Mouse (Mus musculus) embryonic facial prominence, embryonic 11.5 days (tissue): ENCODE data around the gene Ascc1. TPM values are rescaled to one million over a fixed set of nuclear protein-coding genes. Genes with fewer than 3 reads are reported as not detected.

Experiments
- ATAC-seq: fragments of 200-750 bp; cut with Nextera tagmentation; replicated peaks from 2 replicates; pipeline ENCODE4 v1.8.0; 2017; ENCODE audit warnings: low read depth; ENCODE audit not compliant: insufficient number of reproducible peaks, low FRiP score, low TSS enrichment
- DNase-seq: peaks from one replicate; pipeline ENCODE4 v3.0.0-alpha.2; 2015; ENCODE audit warnings: low spot score
- H3K27ac ChIP-seq: fragments of 300-500 bp; sonication (generic); replicated peaks from 2 replicates; pipeline ENCODE4 v1.5.1; 2014; ENCODE audit warnings: mild to moderate bottlenecking, low read depth, low read length, control low read depth
- H3K27me3 ChIP-seq: fragments of 300-500 bp; sonication (generic); 2 replicates; pipeline ENCODE4 v1.6.1; 2014; ENCODE audit warnings: mild to moderate bottlenecking, low read length, moderate library complexity, mixed read lengths; ENCODE audit not compliant: control insufficient read depth, insufficient read depth
- H3K36me3 ChIP-seq: fragments of 300-500 bp; sonication (generic); replicated peaks from 2 replicates; pipeline ENCODE4 v1.6.1; 2014; ENCODE audit warnings: low read depth, mild to moderate bottlenecking, low read length, moderate library complexity, mixed read lengths; ENCODE audit not compliant: control insufficient read depth, insufficient read depth
- H3K4me1 ChIP-seq: fragments of 300-500 bp; sonication (generic); 2 replicates; pipeline ENCODE4 v1.6.1; 2014; ENCODE audit warnings: low read length, mixed read lengths; ENCODE audit not compliant: control insufficient read depth, insufficient read depth
- H3K4me2 ChIP-seq: fragments of 300-500 bp; sonication (generic); 2 replicates; pipeline ENCODE4 v1.6.1; 2014; ENCODE audit warnings: low read depth, mild to moderate bottlenecking, control low read depth, low read length, moderate library complexity
- H3K4me3 ChIP-seq: fragments of 300-500 bp; sonication (generic); 2 replicates; pipeline ENCODE4 v1.5.1; 2014; ENCODE audit warnings: low read depth, low read length, control low read depth
- H3K9ac ChIP-seq: fragments of 300-500 bp; sonication (generic); replicated peaks from 2 replicates; pipeline ENCODE4 v1.6.1; 2014; ENCODE audit warnings: mild to moderate bottlenecking, control low read depth, low read length
- H3K9me3 ChIP-seq: fragments of 300-500 bp; sonication (generic); replicated peaks from 2 replicates; pipeline ENCODE4 v1.6.1; 2016; ENCODE audit warnings: mild to moderate bottlenecking, low read length, inconsistent platforms, mixed read lengths; ENCODE audit not compliant: control insufficient read depth
- WGBS: fragments of 180-500 bp; shearing (Covaris S2); extraction: QIAGEN DNeasy Blood & Tissue Kit; methylation state at CpG from one replicate; pipeline ENCODE4 v1.1.7; 2014; 5-methylcytosine and 5-hydroxymethylcytosine counted together
- polyA plus RNA-seq: library from polyadenylated mRNA; unstranded; fragments of >200 nt; fragmentation: Nextera tagmentation; extraction: Ambion mirVana; gene quantifications from 2 replicates; pipeline ENCODE4 v1.2.1, GENCODE M21; 2014

Ascc1 gene
- polyA plus RNA-seq = 43.9 and 48.7 TPM in 2 replicates

GRCm38 (mm10) chr10:60002673-60003212 lies at the start of gene Ascc1, which contains the start of gene Anapc16:
Ascc1 (plus strand) TSS chr10:60002805.
Anapc16 (minus strand) TSS chr10:60003135.
- Histone ChIP-seq H3K4me3 (peak within 1 kb of the TSS; percentile 54), H3K4me1 (no peaks in the 10 kb centered on the region), H3K9me3 (no peaks in the 10 kb centered on the region), H3K27ac (peak within 1 kb of the TSS; percentile 97), H3K27me3 (no peaks in the 10 kb centered on the region), H3K36me3 (no peaks in the 10 kb centered on the region), H3K4me2 (peak within 1 kb of the TSS; percentile 72), H3K9ac (peak within 1 kb of the TSS; percentile 79)
- ATAC-seq (peak; percentile 92), DNase-seq (peak; percentile 98)
- WGBS = under 1% methylated on average over 51 of the region's 51 CpGs

GRCm38 (mm10) chr10:59953564-59954039 lies 49.0 kb upstream of the Ascc1 start:
- ATAC-seq = no peak
- H3K36me3 ChIP-seq = no peaks in the 10 kb centered on the region
- peaks cover 9% of the 10 kb centered on the region for H3K4me1 ChIP-seq
- no peaks in the 10 kb centered on the region for H3K27me3 ChIP-seq
- H3K4me2 ChIP-seq = no peak overlapping the region
- 34% methylated on average over 4 of the region's 7 CpGs for WGBS
- DNase-seq = no peak
- no peak overlapping the region for H3K4me3 ChIP-seq
- H3K9me3 ChIP-seq = no peaks in the 10 kb centered on the region
- H3K27ac ChIP-seq = no peak overlapping the region
- no peak overlapping the region for H3K9ac ChIP-seq

GRCm38 (mm10) chr10:59956681-59957080 lies 45.9 kb upstream of the Ascc1 start:
- Histone ChIP-seq H3K27ac (no peak overlapping the region), H3K4me1 (peaks cover 4% of the 10 kb centered on the region), H3K36me3 (no peaks in the 10 kb centered on the region), H3K9me3 (no peaks in the 10 kb centered on the region), H3K27me3 (no peaks in the 10 kb centered on the region), H3K4me2 (no peak overlapping the region), H3K4me3 (no peak overlapping the region), H3K9ac (no peak overlapping the region)
- DNase-seq = no peak
- 69% methylated on average over 5 of the region's 5 CpGs for WGBS
- ATAC-seq = no peak

DNA sequence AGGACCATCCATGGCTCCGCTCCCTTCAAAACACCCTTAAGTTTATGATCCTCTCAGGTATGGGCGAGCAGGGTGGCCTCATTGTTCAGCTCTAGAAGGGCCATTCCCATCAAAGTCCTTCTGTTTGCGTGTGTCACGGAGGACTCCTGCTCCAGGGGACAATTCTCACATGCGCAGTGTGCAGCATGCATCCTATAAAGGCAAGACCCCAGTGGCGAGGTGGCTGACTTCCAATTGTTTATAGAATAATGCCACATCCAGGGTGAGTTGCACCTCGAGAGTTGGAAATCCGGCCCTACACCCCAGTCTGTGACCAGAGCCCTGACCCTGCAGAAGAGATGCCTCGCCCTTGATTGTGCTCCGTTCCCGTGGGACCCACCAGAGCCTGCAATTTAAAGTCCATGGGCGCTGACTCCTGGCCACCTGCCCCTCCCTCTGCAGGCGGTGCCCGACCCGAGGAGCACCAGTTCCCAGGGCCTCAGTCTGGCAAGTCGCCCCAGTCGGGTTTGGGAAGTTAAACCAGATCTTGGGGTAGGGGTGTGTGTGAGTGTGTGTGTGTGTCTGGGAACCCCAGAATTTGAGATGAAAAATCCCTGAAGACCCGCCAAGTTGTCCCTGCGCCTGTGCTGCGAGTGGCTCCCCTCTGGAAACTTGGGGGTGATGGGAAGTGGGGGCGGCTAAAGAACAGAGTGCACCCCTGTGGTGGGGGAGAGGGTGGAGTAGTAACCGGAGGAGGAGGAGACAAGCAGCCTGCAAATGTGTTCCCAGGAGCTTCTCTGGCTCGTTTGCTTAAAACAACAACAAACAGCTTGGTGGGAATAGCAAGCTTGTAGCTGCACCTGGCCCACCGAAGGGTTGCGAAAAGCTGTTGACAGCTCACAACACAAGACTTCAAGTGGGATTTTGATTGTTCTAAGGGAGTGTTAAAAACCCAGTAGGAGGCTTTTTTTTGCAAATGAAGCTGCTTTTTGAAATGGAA lies 45.1 kb upstream of the Ascc1 start:
- Histone ChIP-seq H3K36me3 (no peaks in the 10 kb centered on the region), H3K4me3 (no peak overlapping the region), H3K27me3 (no peaks in the 10 kb centered on the region), H3K9me3 (no peaks in the 10 kb centered on the region), H3K27ac (no peak overlapping the region), H3K9ac (peak overlapping the region; percentile 22), H3K4me2 (peak overlapping the region; percentile 24), H3K4me1 (peaks cover 4% of the 10 kb centered on the region)
- no peak for ATAC-seq
- DNase-seq = no peak
- WGBS = 16% methylated on average over 25 of the region's 25 CpGs

GRCm38 (mm10) chr10:59958458-59958857 lies 44.1 kb upstream of the Ascc1 start:
- Histone ChIP-seq H3K4me2 (no peak overlapping the region), H3K9me3 (no peaks in the 10 kb centered on the region), H3K27me3 (no peaks in the 10 kb centered on the region), H3K4me3 (no peak overlapping the region), H3K9ac (no peak overlapping the region; the same call in 1 of the 2 replicates), H3K36me3 (no peaks in the 10 kb centered on the region), H3K4me1 (no peaks in the 10 kb centered on the region; the same call in 1 of the 2 replicates), H3K27ac (no peak overlapping the region)
- no peak for ATAC-seq
- no peak for DNase-seq
- 39% methylated on average over 5 of the region's 5 CpGs for WGBS

GRCm38 (mm10) chr10:59959517-59959916 lies 43.1 kb upstream of the Ascc1 start:
- Histone ChIP-seq H3K27me3 (no peaks in the 10 kb centered on the region), H3K9ac (no peak overlapping the region), H3K4me1 (no peaks in the 10 kb centered on the region; the same call in 1 of the 2 replicates), H3K27ac (no peak overlapping the region), H3K36me3 (no peaks in the 10 kb centered on the region), H3K9me3 (no peaks in the 10 kb centered on the region), H3K4me3 (no peak overlapping the region), H3K4me2 (no peak overlapping the region)
- no peak for DNase-seq
- 81% methylated on average over 11 of the region's 12 CpGs for WGBS
- ATAC-seq = no peak

- Histone ChIP-seq H3K36me3 (no peaks in the 10 kb centered on the region), H3K27ac (0 out of 2 replicates have a peak overlapping the region, but pooled peaks have one; percentile 95), H3K27me3 (no peaks in the 10 kb centered on the region), H3K4me1 (peaks cover 11% of the 10 kb centered on the region; the same call in 1 of the 2 replicates), H3K9me3 (no peaks in the 10 kb centered on the region), H3K9ac (no peak overlapping the region), H3K4me3 (no peak overlapping the region), H3K4me2 (no peak overlapping the region)
- no peak for ATAC-seq
- 64% methylated on average over 2 of the region's 2 CpGs for WGBS
- DNase-seq = no peak
Measured at GRCm38 (mm10) chr10:59963609-59964008, 39.0 kb upstream of the Ascc1 start.
